Mouse (Mus musculus): Measurements from ENCODE around the gene Bdkrb2. TPM values are rescaled to one million over a fixed set of nuclear protein-coding genes. Genes with fewer than 3 reads are reported as not detected.

Gene Bdkrb2
- 1 to 10 TPM in 2 of 4 experiments, under 1 TPM in 2; 0.68 to 1.3 (median 1.0) TPM for total RNA-seq (2022)

DNA sequence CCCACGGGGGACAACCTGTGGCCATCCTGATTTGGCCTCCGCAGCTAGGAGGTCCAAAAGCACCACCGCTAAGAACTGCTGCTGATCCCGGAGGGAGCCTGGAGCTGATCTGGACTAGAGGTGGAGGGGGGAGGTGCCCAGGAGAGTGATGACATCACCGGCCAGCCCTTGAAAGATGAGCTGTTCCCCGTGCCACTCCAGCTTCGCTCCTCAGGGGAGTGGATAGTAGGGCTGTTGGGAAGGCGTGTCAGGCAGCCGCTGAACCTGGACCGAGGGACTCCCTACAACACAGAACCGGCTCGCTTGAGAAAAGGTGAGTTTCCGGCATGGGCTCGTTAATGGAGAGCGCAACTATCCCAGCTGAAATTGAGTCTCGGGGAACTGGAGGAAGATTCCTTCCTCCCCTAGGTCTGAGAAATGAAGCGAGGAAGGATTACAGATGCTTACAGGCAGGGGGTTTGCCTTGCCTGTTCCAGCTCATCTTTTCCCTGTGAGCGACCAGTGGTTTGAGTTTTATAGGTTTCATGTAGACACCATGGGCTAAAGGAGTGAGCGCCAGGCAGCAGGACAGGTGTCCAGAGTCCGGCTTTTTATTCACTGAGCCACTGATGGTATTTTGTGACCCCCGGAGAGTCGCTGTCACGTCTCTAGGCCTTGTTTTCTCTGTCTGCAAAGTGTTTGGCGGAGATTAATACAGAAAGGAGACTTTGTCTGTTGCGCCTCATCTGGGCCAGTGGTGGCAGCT, at the start of gene Bdkrb2:
Bdkrb2 (plus strand) TSS at position 291 of the 745 bp plus-strand sequence.
- DNase-seq (ENCODE audit: low spot score in 2 of 2): no peak

DNA sequence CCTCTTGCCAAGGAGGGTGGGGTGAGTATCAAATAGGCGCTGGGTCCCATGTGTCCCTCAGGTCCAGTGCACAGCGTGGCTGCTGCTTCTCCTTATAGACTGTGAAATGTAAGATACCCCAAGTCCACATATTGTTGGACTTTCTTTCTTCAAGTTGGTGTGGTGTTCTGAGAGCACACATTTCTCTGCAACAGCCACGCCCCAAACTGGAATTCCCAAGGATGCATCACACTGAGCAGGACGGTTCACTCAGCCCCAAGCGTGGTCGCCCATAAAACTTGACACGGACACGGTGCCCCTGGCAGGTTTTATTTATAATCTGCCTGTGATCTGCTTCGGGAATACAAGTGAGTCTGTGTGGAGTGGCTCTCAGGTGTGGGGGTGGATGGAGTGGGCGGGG, 48.9 kb upstream of the Bdkrb2 start:
- DNase-seq (ENCODE audit: low spot score in 2 of 2): no peak

GRCm38 (mm10) chr12:105517026-105517675, 45.9 kb upstream of the Bdkrb2 start:
- no peak for DNase-seq (ENCODE audit: low spot score in 2 of 2)

GRCm38 (mm10) chr12:105519851-105520250, 43.2 kb upstream of the Bdkrb2 start:
- no peak for DNase-seq (ENCODE audit: low spot score in 2 of 2)

GRCm38 (mm10) chr12:105521170-105521762, 41.8 kb upstream of the Bdkrb2 start:
- DNase-seq (ENCODE audit: low spot score in 2 of 2): no peak

DNA sequence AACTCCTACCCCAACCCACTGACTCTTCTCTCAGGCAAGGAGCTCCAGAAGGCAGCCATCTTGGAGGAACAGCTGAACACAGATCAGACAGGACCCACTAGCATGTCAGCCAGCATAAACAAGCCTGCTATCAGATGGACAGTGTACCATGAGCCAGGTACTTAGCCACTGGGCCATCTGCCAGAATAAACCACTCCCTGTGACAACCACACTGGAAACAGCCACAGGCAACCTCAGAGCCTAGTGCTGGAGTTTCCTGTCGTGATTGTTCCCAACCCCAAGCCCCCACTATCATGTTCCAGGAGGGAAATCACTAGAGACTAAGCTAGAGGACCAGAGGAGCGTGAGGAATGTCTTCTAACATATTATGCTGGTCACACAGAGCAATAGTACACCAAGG, 39.3 kb upstream of the Bdkrb2 start:
- no peak for DNase-seq (ENCODE audit: low spot score in 2 of 2)

GRCm38 (mm10) chr12:105526186-105526585, 36.8 kb upstream of the Bdkrb2 start:
- no peak for DNase-seq (ENCODE audit: low spot score in 2 of 2)

DNA sequence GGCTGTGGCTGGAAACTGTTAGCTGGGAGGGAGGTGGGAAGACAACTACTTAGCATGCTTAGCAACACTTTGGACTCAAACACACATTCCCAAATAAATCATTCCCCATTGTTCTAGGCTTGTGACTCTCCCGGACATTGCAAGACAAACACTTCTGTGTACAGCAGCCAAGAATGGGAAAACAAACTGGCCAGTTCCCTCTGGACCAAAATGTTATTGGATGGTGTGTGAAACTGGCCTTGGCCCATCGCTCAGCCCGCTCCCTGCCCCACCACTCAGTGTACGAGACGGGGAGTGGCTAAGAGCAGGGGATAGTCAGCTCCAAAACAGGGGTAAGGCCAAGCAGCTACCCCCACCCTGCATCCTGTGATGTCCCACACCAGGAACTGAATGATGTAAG, 36.2 kb upstream of the Bdkrb2 start:
- peak; percentile 62 to 82 for DNase-seq (ENCODE audit: low spot score in 2 of 2)

DNA sequence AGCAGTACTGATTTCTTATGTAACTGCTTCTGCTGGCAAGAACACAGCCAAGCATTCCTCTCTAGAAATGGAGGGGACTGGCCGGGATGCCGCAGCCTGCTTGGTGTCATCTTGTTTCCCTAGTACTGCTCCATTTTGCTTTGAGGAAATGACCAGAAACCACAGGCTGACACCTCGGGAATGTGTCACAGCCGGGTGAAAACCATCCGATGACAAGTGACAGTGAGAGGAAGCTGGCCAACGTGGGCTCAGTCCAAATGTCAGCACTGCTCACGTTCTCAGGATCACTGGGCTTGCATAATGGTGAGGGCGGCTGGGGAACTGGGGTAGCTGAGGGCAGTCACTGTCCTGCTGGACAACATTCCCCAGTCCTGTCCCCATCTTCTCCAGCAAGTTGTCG, 33.5 kb upstream of the Bdkrb2 start:
- no peak for DNase-seq (ENCODE audit: low spot score in 2 of 2)

DNA sequence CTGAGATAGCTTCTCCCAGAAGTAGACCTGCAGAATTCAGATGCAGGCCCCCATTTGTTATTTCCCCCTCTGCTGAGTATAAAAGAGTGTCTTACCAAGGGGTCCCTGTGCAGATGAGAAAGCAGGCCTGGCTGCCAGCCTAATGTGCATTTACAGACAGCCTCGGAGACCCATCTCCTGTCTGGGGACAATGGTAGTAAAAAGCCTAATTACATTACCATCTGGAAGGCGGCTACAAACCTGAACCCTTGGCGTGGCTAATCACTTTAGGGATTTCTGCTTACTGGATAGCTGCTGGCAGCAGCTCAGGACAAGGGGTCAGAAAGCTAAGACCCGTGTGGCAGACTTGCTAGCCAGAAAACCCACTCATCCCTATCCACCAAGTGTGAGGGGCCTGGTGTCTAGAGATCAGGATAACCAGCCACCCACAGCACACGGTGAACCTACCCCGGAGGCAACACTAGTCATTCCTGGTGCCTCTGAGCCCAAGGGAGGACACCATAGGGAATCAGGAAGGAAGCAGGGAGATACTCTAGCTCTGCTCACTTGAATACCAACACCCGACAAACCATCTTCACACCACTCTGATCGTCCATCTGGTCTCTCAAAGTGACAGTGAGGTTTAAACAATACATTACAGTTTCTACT, 31.2 kb upstream of the Bdkrb2 start:
- no peak for DNase-seq (ENCODE audit: low spot score in 2 of 2)

GRCm38 (mm10) chr12:105534842-105535241, 28.2 kb upstream of the Bdkrb2 start:
- no peak for DNase-seq (ENCODE audit: low spot score in 2 of 2)

DNA sequence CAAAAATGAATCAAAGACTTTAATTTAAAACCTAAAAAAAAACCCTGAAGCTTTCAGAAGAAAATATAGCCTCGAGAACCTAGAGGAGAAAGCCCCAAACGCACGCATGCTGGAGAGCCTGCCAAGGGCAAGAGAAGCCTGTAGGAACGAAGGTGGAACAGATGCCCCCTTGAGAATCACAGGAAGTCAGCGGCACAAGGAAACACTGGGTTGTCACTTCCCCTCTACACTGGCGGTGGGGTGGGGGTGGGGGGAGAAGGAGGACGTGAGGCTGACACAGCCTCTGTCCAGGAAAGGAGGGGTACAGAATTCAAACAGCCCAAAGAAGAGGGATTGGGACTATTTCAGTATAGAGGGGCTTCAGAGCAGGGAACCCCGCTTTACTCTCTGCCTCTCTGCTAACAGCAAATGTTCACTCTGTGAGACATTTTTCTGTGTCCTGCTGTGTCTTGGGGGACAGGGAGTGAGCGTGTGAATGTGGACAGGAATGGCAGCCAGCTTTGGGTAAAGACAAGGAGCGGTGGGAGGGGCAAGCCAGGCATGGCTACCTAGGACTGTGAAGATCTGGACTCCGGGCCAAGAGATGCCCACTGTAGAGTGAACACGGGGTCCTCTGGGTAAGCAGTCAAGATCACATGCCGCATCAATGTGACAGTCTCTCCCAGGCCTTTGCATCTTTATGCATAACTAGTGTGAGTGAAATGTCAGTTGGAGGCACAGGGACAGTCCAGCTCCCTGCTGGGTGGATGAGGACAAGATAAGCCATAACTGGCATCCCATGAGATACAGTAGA, 26.9 kb upstream of the Bdkrb2 start:
- no peak for DNase-seq (ENCODE audit: low spot score in 2 of 2)

DNA sequence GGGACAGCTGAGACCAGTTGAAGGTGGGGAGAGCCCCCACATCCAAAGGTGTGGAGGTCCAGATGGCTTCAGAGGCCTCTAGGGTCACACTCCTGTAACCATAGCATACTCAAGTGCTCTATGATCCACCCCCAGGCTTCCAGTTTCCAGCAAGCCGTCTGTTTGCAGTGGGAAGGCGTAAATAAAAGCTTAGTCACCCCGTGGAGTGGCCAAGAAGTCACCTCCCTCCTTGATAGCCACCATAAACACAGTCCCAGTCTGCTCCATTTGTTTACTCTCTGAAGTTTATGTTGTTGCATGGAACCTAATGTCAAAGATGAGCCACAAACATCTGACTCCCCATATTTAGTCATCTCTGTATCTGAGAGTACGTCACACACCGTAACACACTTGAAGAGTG, 25.9 kb upstream of the Bdkrb2 start:
- DNase-seq (ENCODE audit: low spot score in 2 of 2): no peak

DNA sequence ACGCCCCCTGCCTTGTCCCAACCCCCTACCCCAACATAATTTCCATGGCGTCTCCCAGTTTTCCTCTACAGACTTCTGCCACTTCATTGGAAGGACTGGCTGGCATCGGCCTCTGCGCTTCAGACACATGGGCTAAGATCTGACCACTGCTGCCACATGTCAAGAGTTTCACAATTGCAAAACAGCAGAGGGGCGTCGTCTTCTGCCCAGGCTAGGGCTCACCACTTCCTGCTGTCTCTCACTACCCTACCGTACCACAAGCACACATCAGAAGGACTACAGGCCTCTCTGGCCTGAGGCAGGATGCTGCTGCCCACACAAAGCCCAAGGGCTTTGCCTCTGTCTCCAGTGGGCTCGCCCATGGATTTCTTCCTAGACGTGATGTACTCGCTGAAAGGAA, 23.4 kb upstream of the Bdkrb2 start:
- no peak for DNase-seq (ENCODE audit: low spot score in 2 of 2)

- DNase-seq (ENCODE audit: low spot score in 2 of 2): no peak
Measured at GRCm38 (mm10) chr12:105541590-105542402, 21.2 kb upstream of the Bdkrb2 start.

DNA sequence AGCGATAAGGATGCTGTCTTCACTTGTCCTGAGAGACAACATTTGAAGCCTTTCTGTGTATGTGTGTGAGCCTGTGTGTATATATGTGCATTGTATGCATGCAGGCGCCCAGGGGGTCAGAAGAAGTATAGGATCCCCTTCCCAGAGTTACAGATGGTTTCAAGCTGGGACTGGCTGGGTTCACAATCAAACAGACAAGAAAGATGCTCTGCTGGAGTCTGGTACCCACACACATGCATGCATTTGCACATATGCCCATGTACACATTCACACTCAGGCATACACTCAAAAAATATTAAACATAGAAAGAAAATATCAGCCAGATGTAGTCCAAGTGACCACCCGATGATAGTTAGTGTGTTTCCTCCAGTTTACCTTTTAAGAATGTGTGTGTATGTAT, 20.5 kb upstream of the Bdkrb2 start:
- DNase-seq (ENCODE audit: low spot score in 2 of 2): no peak

DNA sequence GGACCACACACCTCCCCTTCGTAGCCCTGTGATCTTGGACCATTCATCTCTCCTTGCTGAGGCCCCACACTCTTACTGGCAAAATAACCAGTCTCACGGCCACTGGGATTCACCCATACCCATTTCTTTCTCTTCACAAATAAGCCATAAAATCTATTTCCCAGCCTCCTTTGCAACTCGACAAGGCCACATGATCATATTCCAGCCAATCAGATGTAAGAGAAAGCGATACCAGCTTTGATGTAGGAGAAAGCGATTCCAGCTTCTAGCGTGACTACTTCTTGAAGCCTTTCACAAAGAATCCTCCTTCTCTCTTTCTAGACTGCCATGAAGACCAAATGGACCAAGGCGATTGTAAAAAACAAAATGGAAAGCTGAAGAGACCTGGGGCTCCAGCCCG, 19.9 kb upstream of the Bdkrb2 start:
- no peak for DNase-seq (ENCODE audit: low spot score in 2 of 2)

DNA sequence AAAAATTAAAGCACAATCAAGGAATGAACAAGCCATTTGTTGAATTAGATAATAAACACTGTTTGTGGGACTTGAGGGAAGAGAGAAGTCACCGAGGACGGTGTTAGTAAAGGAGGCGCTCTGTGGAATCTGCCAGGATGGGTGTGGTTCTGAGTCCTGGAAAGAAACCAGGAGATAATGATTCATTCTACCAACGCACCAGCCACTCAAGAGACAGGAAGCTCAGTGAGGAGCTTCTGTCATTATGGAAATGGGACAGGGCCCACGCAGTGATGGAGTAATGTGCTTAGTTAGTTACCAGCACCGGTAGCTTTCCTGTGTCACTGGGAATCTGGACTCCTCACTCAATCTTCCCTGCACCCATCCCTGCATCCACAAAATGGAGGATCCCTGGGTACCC, 19.3 kb upstream of the Bdkrb2 start:
- peak; percentile 54 to 61 for DNase-seq (ENCODE audit: low spot score in 2 of 2)

GRCm38 (mm10) chr12:105544872-105545271, 18.2 kb upstream of the Bdkrb2 start:
- no peak for DNase-seq (ENCODE audit: low spot score in 2 of 2)

DNA sequence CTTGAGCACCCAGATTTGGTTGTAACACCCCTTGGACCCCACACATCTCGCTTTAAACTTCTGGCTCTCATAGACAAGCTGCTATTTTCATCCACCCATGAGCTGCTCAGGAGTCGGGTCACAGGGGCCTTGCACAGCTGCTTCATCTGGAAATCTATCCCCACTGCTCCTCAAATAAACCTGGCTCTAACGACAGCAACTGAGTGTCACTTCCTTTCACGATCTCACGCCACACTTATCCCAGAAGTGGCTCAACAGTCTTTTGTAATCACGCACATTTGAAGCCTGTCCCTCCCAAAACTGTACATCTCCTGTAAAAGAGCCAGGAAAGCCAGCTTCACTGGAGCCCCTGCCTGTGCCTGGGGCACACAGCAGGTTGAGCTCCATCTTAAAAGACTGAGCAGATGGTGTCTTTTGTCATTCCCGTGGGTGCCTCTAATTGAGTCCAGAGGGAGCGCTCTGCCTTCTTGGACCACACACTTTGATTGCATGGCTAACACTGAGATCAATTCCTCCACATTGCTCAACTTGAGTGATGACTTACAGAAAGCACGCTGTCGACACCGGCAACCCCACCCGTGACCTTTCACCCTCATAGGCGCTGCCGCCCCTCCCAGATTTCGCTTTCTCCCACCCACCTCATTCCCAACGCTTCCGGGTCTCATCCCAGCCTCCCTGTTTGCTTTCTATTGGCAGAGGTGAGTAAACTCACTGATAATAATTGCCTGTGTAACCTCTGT, 17.2 kb upstream of the Bdkrb2 start:
- no peak for DNase-seq (ENCODE audit: low spot score in 2 of 2)

Measured in layer of hippocampus, adult 8-10 months (tissue).